Mouse (Mus musculus) embryonic stem cell, embryonic (primary cell): ENCODE measurements around the gene Dnaaf1.

Source experiments
- CTCF ChIA-PET, 4 experiments: fragments of 300-600 bp in 2 of 4; fragments of 350-600 bp in 2 of 4; sonication (Branson Sonifier 250); formaldehyde crosslinking; loops; one replicate each; lab custom pipeline; 2022; ENCODE audit warnings: inconsistent platforms in 2 of 4; lab: Charles Lee
- POLR2A ChIA-PET, 4 experiments: fragments of 300-600 bp in 2 of 4; fragments of 350-600 bp in 2 of 4; sonication (Branson Sonifier 250); formaldehyde crosslinking; loops; one replicate each; lab custom pipeline; 2022; ENCODE audit warnings: antibody characterized with exemption in 4 of 4, inconsistent platforms in 1 of 4; lab: Charles Lee

Gene Dnaaf1

DNA sequence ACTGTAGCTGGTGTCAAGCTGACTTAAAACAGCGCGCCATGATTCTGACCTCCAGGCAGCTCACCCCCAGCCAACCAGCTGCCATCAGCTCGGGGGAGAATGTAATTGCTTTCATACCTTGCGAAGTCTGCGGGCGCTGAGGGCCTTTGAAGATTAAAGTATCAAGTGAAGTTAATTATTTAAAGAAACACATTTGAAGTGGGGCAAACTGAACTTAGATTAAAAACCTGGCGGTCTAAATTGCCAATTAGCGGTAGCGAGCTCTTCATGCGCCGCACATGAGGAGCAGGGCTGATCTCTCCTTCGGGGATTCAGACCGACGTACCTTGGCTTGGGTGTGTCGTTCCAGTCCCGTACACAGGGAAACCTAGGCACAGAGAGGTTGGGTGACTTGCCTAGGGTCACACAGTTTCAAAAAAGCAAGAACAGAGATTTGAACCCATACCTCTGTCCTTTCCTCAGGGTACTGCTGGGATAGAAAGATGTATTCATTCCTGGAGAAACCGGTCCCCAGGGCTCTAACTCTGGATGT lies 69.5 kb downstream of the Dnaaf1 start:
- ChIA-PET CTCF (interaction anchor here in 3 of 4 experiments (0.7 to 1.8 kb wide), 10 partner anchors 12 to 328 kb away, joined by 3 to 10 read pairs (median 4); no protein-coding TSS in a partner anchor), POLR2A (interaction anchor here (0.6 to 1.8 kb wide), 6 partner anchors 9 to 290 kb away, joined by 3 to 5 read pairs (median 4); partner anchors contain the start of genes Mbtps1 (in 2 of the 4) and Kcng4 (in 1 of the 4))

DNA sequence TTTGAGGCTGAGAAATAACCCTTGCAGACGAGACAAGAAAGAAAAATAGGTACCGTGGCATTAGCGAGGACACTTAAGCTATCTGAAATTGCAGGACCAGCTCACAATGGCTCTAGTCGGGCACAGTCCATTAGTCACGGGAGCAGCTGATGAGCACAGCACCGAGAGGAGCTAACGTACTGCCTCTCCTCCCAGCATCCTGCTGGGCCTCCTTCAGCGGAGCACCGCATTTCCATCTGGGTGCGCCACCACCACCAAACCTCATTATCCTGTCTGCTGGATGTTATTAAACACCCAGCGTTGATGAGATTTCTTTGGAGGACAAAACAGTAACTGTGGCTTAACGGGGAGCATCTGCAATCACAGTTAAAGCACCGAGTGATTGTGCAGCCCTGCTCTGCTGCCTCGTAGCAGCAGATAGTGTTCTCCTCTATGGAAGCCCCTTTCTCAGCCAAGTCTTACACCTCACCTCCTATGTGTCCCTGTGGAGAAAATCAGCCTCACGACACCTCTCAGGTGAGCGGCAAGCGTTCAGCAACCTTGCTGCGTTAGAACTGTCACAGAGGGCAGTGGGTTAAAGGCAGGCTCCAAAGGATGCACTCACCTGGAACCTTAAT lies 70.1 kb downstream of the Dnaaf1 start:
- ChIA-PET CTCF (interaction anchor here in 3 of 4 experiments (0.9 to 1.8 kb wide), 9 partner anchors 12 to 233 kb away, joined by 3 to 10 read pairs (median 4); no protein-coding TSS in a partner anchor), POLR2A (interaction anchor here in 2 of 4 experiments (1.2 to 1.8 kb wide), 3 partner anchors 24 to 87 kb away, joined by 3 to 5 read pairs (median 4); partner anchors contain the start of gene Mbtps1 (in 2 of the 2))

DNA sequence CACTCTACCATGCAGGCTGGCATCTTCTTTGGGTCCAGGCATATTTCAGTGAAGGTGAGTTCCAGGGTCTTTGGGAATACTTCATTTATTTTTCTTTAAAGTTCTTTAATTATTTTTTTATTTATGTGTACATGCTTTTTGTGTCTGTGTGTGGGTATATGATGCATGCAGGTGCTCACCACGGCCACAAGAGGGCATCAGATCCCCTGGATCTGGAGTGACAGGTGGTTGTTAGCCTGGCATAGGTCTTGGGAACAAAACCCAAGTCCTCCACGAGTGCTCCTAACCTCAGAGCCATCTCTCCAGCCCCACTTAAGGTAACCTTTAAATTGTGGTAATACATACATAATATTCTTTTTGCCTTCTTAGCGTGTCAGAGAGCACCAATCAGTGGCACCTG lies 71.2 kb downstream of the Dnaaf1 start:
- ChIA-PET POLR2A (no interaction called here), CTCF (interaction anchor here in 2 of 4 experiments (0.6 to 1.3 kb wide), 3 partner anchors 30 to 595 kb away, joined by 3 to 4 read pairs (median 3); no protein-coding TSS in a partner anchor)

DNA sequence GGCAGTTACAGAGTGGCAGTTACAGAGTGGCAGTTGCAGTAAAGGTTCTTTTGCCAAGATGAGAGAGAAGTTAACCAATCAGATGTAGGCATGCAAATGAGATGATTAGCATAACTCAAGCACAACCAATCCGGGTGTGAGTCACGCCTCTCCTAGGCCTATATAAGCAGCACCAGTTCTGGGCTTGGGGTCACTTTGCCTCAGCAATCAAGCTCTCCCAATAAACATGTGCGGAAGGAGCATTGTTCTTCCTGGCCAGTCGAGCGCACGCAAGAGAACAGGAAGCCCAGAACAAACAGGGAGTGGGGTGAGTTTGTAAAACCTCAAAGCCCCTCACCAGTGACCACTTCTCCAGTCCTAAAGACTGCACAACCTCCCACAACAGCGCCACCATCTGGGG lies 71.8 kb downstream of the Dnaaf1 start:
- ChIA-PET POLR2A (interaction anchor here in 1 of 4 experiments (1.2 kb wide), 1 partner anchor 88 kb away, joined by 3 read pairs; the partner anchor contains the start of gene Mbtps1), CTCF (interaction anchor here (0.6 to 1.5 kb wide), 4 partner anchors 22 to 234 kb away, joined by 3 read pairs; no protein-coding TSS in a partner anchor)
